Mouse (Mus musculus): ENCODE results near the gene St3gal3. TPM values are rescaled to one million over a fixed set of nuclear protein-coding genes. Genes with fewer than 3 reads are reported as not detected.

The St3gal3 gene
- total RNA-seq, 2 experiments from 2014 or later, result 65.8 to 68.8 TPM

DNA sequence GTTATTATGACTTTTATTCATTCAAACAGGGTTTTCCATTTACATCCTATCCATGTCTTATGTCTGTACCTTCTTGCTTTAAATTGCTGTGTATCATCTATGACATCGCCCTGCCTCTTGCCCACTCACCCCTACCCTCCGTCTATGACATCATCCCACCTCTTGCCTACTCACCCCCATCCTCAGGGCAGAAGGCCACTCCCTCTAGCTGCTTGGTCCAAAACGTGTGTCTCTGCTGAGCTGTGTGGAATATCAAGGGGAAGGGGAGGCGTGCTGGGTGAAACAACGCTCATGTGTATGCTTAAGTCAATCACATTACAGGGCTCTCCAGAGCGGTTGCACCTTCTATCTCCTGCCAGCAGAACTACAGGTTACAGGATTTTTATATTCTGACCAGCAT lies 38.6 kb downstream of the St3gal3 start:
- intact Hi-C loops (cut with DNase I), result no loop called here

DNA sequence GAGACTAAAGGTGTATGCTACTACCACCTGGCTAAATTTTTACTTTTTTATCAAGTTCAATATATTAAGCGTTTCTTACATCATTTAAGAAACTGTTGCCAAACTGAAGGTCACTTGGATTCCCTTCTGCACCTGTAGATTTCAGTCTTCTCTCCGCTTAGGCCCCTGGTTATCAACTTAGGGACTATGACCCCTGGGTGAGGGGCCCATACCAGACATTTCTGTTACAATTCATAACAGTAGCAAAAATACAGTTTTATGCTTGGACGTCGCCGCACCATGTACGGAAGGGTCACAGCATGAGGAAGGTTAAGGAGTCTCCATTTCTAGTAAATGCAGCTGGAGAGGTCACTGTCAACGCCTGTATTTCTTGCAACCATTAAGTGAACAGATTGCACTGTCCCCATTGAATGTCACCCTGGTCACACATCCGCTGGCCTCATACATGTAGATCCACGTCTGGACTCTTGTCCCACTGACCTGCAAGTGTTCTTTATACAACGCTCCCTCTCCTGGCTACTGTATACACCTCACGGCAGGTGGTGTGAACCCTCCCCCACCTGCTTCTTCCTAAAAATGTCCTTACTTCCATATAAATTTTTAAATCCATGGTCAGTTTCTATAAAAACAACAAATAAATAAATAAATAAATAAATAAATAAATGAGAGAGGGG lies 41.8 kb downstream of the St3gal3 start:
- intact Hi-C loops (cut with DNase I), result loop anchor here (5.0 kb wide), 3 partner anchors 39 to 124 kb away; partner anchors contain the start of gene St3gal3
- no peak for DNase-seq

More for the DNA sequence above, 38.6 kb downstream of the St3gal3 start:
- no peak for DNase-seq

- intact Hi-C loops (cut with DNase I), result loop anchor here (2.0 to 5.0 kb wide), 4 partner anchors 42 to 202 kb away; partner anchors contain the start of gene St3gal3
- no peak for DNase-seq
These were observed 44.3 kb downstream of the St3gal3 start for GRCm38 (mm10) chr4:118090449-118090848.

GRCm38 (mm10) chr4:118089939-118090338 lies 44.8 kb downstream of the St3gal3 start:
- intact Hi-C loops (cut with DNase I), result loop anchor here (2.0 to 10.0 kb wide), 5 partner anchors 42 to 385 kb away; partner anchors contain the start of gene St3gal3
- no peak for DNase-seq

GRCm38 (mm10) chr4:118088771-118089170 lies 45.9 kb downstream of the St3gal3 start:
- DNase-seq, result no peak
- intact Hi-C loops (cut with DNase I), result loop anchor here (10.0 kb wide), 1 partner anchor 384 kb away; no protein-coding TSS in a partner anchor

DNA sequence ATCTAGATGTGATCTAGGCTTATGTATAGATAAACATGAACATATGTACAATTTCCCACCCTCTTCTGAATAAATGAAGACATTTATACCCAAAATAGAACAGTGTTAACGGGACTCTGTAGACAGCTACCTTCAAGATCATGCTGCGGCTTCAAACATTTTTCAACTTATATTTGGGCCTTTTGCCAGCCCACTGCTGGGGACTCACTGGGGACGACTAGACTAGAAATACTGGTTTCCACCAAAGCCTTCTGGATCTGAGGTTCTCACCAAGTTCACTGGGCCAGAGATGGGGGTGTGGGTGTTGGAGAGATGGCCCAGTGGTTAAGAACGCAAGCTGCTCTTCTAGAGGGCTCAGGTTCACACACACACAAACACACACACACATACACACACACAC lies 49.7 kb downstream of the St3gal3 start:
- intact Hi-C loops (cut with DNase I), result loop anchor here (10.0 kb wide), 1 partner anchor 380 kb away; no protein-coding TSS in a partner anchor
- no peak for DNase-seq

DNA sequence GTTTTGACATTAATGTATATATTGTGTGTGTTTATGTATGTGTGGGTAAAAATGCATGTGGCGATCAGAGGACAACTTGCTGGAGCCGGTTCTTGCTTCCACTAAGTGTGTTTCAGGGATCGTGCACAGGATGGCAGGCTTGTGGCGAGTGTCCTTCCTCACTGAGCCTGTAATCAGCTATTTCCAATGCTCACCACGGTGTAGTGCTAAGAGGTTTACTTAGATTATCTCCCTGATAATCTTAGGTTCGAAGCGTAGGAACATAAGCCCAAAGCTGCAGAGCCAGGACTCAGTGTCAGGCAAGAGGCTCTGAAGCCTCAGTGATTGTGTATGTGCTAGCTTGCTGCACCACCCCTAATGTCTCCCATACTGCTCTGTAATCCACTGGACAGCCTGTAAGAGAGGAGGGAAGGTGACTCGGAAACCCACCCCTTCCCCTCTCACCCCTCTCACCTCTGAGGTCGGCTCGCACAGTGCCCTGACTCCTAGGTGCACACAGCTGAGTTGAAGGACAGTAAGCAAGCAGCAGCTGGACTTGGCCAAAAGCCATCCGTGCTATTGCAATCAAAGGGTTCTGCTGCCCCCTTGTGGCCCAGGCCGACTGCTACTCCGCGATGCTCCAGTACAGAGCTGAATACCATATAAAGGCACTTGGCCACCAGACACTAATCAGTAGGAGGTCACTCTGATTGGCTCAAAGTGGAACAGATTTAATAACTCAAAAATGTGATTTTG lies 51.3 kb downstream of the St3gal3 start:
- intact Hi-C loops (cut with DNase I), result loop anchor here (2.0 to 10.0 kb wide), 4 partner anchors 41 to 379 kb away; partner anchors contain the start of gene Artn
- DNase-seq, result peak; percentile 92 to 95

DNA sequence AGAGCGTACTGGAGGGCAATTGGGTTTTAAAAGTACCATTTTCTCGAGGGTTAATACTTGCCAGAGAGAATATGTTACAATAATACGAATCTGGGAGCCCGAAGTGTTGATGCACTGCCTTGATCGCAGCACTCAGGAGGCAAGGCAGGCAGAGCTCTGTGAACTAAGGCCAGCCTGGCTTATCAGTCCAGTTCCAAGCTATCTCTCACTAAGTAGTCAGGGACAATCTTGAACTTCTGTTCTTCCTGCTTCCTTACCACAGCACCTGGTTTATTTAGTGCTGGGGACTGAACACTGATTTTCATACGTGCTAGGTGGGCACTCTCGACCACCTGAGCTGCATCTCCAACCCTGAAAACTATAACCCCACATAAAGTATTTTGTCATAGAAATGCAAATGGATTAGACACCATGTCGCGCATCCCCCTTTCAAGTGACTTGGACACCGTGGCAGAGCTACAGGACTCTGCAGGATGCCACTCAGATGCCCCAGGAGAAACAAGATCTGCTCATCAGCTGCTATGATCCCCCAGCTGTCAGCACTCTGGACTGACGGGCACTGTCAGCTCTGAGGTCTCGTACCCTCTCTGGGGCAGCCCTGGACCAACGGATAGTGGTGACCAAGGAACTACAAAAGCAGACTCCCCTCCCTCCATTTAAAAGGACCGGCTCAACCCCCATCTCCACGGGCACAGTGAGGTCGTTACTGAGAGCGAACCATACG lies 52.9 kb downstream of the St3gal3 start:
- intact Hi-C loops (cut with DNase I), result loop anchor here (2.0 to 10.0 kb wide), 4 partner anchors 39 to 377 kb away; partner anchors contain the start of gene Artn
- no peak for DNase-seq

DNA sequence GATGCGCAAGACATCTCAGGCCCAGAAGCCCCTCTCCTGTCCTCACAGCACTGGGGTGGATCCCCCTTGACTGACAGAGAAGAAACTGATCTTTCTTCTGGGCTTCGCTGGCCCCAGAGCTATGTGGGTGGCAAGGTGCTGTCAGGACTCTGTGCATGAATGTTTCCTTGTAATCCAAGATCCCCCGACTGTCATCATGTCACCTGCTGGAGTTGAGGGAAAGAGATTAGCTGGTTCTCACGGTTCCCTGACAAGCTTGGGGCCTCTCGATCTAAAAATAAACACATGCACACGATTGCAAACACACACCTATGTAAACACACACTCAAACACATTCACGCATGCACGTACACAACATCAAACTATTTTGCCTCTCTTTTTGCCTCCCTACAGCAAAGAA lies 54.2 kb downstream of the St3gal3 start:
- DNase-seq, result no peak
- intact Hi-C loops (cut with DNase I), result loop anchor here (5.0 to 10.0 kb wide), 2 partner anchors 38 to 376 kb away; no protein-coding TSS in a partner anchor

- no peak for DNase-seq
- intact Hi-C loops (cut with DNase I), result no loop called here
These were observed 55.5 kb downstream of the St3gal3 start for GRCm38 (mm10) chr4:118079195-118079594.

DNA sequence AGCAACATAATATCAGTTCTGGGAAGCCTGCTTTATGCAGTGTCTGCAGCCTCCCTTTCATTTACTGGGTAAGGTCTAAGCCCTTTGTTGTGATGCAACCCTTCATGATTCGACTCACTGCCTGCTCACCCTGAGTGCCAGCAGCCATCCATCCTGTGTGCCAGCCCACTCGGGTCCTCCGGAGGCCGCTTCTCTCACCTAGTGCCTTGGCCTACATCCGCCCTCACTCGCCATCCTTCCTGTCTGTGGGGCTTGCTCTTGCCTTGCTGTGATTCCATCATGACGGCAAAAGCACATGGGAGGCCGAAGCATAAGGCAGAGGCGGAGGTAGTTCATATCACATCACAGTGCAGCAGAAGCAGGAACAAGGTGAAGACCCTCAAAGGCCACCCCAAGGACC lies 56.1 kb downstream of the St3gal3 start:
- intact Hi-C loops (cut with DNase I), result no loop called here
- no peak for DNase-seq

DNA sequence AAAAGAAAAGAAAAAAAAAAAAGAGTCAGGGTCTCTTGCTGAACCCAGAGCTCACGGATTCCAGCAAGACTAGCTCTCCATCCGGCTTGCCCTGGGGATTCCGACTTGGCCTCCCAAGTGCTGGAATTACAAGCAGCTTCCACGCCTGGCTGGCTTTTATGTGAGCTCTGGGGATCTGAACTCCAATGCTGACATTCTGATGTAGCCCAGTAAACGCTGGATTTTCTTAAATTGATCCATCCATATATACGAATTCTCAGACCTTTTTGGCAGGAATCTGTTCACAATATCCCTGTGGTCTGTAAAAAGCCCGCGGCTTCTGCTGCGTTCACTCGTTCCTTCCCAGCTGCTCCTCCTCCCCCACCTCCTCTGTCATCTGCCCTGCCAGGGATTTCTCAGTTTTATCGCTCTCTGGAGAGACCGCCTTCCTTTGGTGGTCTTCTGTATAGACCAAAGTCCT lies 57.4 kb downstream of the St3gal3 start:
- DNase-seq, result no peak
- intact Hi-C loops (cut with DNase I), result no loop called here

DNA sequence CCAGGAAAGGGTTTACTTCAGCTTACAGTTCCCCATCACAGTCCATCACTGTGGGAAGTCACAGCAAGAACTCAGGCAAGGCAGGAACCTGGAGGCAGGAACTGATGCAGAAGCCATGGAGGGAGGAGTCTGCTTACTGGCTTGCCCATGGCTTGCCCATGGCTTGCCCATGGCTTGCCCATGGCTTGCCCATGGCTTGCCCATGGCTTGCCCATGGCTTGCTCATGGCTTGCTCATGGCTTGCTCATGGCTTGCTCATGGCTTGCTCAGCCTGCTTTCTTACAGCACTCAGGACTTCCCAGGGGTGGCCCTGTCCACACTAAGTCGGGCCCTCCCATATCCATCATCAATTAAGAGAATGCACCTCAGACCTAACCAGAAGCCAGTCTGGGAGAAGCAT lies 58.1 kb downstream of the St3gal3 start:
- no peak for DNase-seq
- intact Hi-C loops (cut with DNase I), result no loop called here

DNA sequence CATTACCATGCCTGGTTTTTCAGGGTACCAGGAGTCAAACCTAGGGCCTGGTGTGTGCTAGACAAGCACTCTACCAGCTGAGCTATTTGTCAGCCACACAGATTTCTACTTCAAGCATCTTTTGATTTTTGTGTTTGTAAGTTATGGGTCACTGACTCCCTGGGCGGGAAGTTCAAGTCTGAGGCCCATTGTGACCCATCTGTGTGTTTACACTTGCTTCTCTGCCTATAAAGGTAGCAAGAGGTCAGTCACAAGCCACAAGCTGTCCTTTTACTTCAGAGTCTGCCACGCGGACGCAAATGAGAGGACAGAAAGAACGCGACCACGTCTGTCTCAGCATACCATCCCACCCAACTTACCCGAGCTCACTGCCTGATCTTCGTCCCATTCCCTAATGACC lies 59.4 kb downstream of the St3gal3 start:
- no peak for DNase-seq
- intact Hi-C loops (cut with DNase I), result no loop called here

GRCm38 (mm10) chr4:118074236-118074635 lies 60.5 kb downstream of the St3gal3 start:
- intact Hi-C loops (cut with DNase I), result no loop called here
- no peak for DNase-seq

GRCm38 (mm10) chr4:118073128-118073527 lies 61.6 kb downstream of the St3gal3 start:
- no peak for DNase-seq
- intact Hi-C loops (cut with DNase I), result no loop called here

DNA sequence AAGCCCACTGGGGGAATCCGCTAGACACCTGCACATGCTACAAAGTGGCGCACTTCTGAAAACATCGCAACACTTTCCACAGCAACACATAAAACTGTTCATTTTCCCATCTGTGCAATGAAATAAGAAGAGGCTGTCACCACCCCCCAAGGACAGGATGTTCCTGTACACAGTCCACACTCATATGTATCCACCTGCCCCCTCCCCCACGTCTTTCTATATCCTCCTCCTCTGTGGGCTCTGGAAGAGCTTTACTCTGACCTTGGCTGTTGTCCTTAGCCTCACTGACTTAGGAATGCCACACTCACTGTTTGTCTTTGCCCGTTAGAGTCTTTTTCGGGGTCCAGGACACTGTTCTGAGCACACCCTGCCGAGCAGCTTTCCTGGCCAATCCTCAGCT lies 62.8 kb downstream of the St3gal3 start:
- intact Hi-C loops (cut with DNase I), result no loop called here
- DNase-seq, result no peak

- DNase-seq, result no peak
- intact Hi-C loops (cut with DNase I), result no loop called here
These were observed 64.2 kb downstream of the St3gal3 start for GRCm38 (mm10) chr4:118070255-118071234.

- no peak for DNase-seq
- intact Hi-C loops (cut with DNase I), result no loop called here
These were observed 72.8 kb downstream of the St3gal3 start for GRCm38 (mm10) chr4:118061809-118062463.
